Mouse (Mus musculus) hindbrain, embryonic 15.5 days (tissue): ENCODE measurements at regions not wholly inside any gene's neighbourhood (a gene's known extent, or its start where the extent isn't known, plus 50 kb on each side); places are given as distances from the start of the nearest gene placed in this dataset.
"Not testable (repeated sequence)": the region's sequence is repeated elsewhere in the genome, so short reads cannot be mapped to it uniquely, and the experiment has no call there.

Experiments
- ATAC-seq: fragments of 200-750 bp; cut with Nextera tagmentation; 2 replicates; pipeline ENCODE4 v1.8.0; 2017; ENCODE audit warnings: low read depth, moderate number of reproducible peaks, moderate TSS enrichment; ENCODE audit not compliant: low FRiP score
- H3K27ac ChIP-seq: fragments of 300-500 bp; sonication (generic); replicated peaks from 2 replicates; pipeline ENCODE4 v1.5.1; 2015; ENCODE audit warnings: mild to moderate bottlenecking, inconsistent platforms
- H3K27me3 ChIP-seq: fragments of 300-500 bp; sonication (generic); 2 replicates; pipeline ENCODE4 v1.6.1; 2015; ENCODE audit warnings: control low read depth, inconsistent platforms
- H3K36me3 ChIP-seq: fragments of 300-500 bp; sonication (generic); 2 replicates; pipeline ENCODE4 v1.6.1; 2015; ENCODE audit warnings: control low read depth, inconsistent platforms
- H3K4me1 ChIP-seq: fragments of 300-500 bp; sonication (generic); replicated peaks from 2 replicates; pipeline ENCODE4 v1.6.1; 2015; ENCODE audit warnings: control low read depth, inconsistent platforms
- H3K4me2 ChIP-seq: fragments of 300-500 bp; sonication (generic); 2 replicates; pipeline ENCODE4 v1.6.1; 2015; ENCODE audit warnings: moderate library complexity, mild to moderate bottlenecking, inconsistent platforms
- H3K4me3 ChIP-seq: fragments of 300-500 bp; sonication (generic); 2 replicates; pipeline ENCODE4 v1.5.1; 2015; ENCODE audit warnings: mild to moderate bottlenecking, inconsistent platforms
- H3K9ac ChIP-seq: fragments of 300-500 bp; sonication (generic); 2 replicates; pipeline ENCODE4 v1.6.1; 2015; ENCODE audit warnings: inconsistent platforms
- H3K9me3 ChIP-seq: fragments of 300-500 bp; sonication (generic); 2 replicates; pipeline ENCODE4 v1.6.1; 2016; ENCODE audit warnings: control low read depth, inconsistent platforms
- WGBS: fragments of 180-500 bp; shearing (Covaris S2); methylation state at CpG from one replicate; pipeline ENCODE4 v1.1.7; 2015; 5-methylcytosine and 5-hydroxymethylcytosine counted together

DNA sequence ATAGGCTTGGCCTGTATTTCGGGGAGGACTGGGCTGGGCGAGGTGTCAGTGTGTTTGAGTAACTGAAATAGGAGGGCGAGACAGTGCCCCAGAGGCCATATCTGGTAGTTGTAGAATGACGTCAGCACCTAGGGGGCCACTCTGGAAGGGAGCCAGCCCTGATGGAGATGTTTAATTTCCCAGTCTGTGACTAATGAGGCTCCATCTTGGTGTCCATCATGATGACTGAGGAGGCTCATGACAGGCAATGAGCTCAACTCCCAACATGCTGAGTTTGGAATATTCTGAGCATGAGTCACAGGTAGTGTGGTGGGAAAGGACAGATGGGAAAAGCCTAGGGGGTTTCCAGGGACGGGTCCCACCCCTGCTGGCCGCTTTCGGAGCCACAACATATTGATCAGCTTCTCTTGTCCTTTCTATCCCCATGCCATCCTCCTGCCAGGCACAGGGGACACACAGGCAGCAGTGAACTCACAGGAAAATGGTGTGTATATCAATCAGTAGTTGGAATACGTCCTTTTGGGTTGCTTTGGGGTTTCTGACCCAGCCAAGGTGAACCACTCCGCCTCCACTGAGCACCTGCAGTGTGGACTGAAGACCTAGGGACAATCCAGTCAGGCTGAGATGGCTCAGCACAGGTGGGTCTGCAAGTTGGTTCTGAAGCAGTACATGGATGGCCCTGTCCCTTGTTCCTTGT is 222.5 kb downstream of the Matn1 start:
- Histone ChIP-seq H3K9me3 (no peaks in the 10 kb centered on the region), H3K4me2 (no peak overlapping the region), H3K9ac (no peak overlapping the region), H3K4me1 (peaks cover 8% of the 10 kb centered on the region; the same call in 1 of the 2 replicates), H3K27ac (no peak overlapping the region), H3K27me3 (no peaks in the 10 kb centered on the region), H3K36me3 (no peaks in the 10 kb centered on the region), H3K4me3 (no peak overlapping the region)
- WGBS, result 74% methylated on average over 9 of the region's 9 CpGs
- ATAC-seq, result no peak

DNA sequence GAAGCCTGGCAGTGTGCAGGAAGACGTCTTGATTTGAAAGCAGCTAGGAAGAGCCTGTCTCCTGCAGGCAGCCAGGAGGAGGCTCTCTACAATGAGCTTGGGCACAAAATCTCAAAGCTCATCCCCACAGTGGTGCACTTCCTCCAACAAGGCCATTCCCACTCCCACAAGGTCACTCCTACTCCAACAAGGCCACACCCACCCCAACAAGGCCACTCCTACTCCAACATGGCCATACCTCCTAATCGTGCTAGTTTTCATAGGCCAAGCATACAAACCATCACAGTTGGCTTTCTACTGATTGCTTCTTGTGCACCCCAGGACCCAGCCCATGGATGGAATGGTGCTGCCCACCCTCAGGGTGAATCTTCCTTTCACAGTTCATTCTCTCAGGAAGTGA is 223.7 kb downstream of the Matn1 start:
- 91% methylated on average over 2 of the region's 2 CpGs for WGBS
- Histone ChIP-seq H3K9ac (no peak overlapping the region), H3K27me3 (no peaks in the 10 kb centered on the region), H3K9me3 (no peaks in the 10 kb centered on the region), H3K4me2 (no peak overlapping the region), H3K36me3 (no peaks in the 10 kb centered on the region), H3K4me1 (peaks cover 8% of the 10 kb centered on the region; the same call in 1 of the 2 replicates), H3K27ac (no peak overlapping the region), H3K4me3 (no peak overlapping the region)
- ATAC-seq, result no peak

GRCm38 (mm10) chr4:131173783-131174460 is 229.7 kb downstream of the Matn1 start:
- Histone ChIP-seq H3K36me3 (no peaks in the 10 kb centered on the region), H3K27ac (no peak overlapping the region), H3K4me3 (no peak overlapping the region), H3K9me3 (no peaks in the 10 kb centered on the region), H3K4me1 (peaks cover 17% of the 10 kb centered on the region), H3K9ac (no peak overlapping the region), H3K4me2 (peak overlapping the region; percentile 39), H3K27me3 (no peaks in the 10 kb centered on the region)
- ATAC-seq, result peak; percentile 30; the same call in 1 of the 2 replicates
- 42% methylated on average over 28 of the region's 28 CpGs for WGBS

GRCm38 (mm10) chr4:131176701-131177100 is 232.5 kb downstream of the Matn1 start:
- H3K4me1 ChIP-seq, result peaks cover 17% of the 10 kb centered on the region
- H3K36me3 ChIP-seq, result no peaks in the 10 kb centered on the region
- no peaks in the 10 kb centered on the region for H3K9me3 ChIP-seq
- ATAC-seq, result no peak
- H3K9ac ChIP-seq, result no peak overlapping the region
- no peak overlapping the region for H3K27ac ChIP-seq
- H3K4me3 ChIP-seq, result no peak overlapping the region
- no peaks in the 10 kb centered on the region for H3K27me3 ChIP-seq
- WGBS, result 47% methylated on average over 3 of the region's 3 CpGs
- H3K4me2 ChIP-seq, result no peak overlapping the region

DNA sequence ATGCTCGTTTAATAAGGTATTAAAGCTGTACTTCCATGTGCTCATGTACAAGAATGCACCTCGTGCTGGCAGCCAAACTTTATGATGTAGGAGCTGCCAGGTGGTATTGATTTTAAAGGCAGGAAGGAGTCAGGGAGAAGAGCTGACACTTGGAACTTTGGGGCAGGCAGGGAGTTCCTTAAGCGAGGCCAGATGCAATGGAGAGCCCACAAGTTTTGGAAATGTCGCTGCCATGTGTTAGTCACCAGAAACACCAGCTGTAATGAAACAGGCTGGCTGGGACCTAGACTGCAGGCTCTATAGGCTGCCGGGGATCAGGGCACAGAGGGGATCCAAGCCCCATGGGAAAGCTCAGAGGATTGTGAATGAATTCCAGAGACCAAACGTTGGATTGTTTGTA is 233.7 kb downstream of the Matn1 start:
- Histone ChIP-seq H3K27ac (no peak overlapping the region), H3K4me2 (no peak overlapping the region), H3K4me1 (peaks cover 17% of the 10 kb centered on the region), H3K27me3 (no peaks in the 10 kb centered on the region), H3K9me3 (no peaks in the 10 kb centered on the region), H3K4me3 (no peak overlapping the region), H3K9ac (no peak overlapping the region), H3K36me3 (no peaks in the 10 kb centered on the region)
- whole genome bisulfite sequencing, result 55% methylated on average over 6 of the region's 6 CpGs
- ATAC-seq, result no peak

DNA sequence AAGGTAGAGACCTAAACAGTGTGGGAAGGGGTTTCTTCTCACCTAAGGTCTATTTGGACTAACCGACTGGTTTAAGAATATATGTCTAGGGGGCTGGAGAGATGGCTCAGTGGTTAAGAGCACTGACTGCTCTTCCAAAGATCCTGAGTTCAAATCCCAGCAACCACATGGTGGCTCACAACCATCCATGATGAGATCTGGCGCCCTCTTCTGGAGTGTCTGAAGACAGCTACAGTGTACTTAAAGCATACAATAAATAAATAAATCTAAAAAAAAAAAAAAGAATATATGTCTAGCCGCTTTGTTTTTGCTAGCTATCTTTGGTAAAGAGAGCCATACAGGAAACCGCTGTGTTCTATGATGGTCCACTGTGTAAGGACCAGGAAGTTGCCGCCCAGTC is 234.5 kb downstream of the Matn1 start:
- H3K27me3 ChIP-seq, H3K4me2 ChIP-seq, H3K27ac ChIP-seq, H3K36me3 ChIP-seq, H3K9me3 ChIP-seq, H3K9ac ChIP-seq, H3K4me3 ChIP-seq, ATAC-seq: not testable (repeated sequence)
- 85% methylated on average over 5 of the region's 5 CpGs for WGBS
- peaks cover 15% of the 10 kb centered on the region for H3K4me1 ChIP-seq

GRCm38 (mm10) chr4:131188066-131188465 is 243.9 kb downstream of the Matn1 start:
- Histone ChIP-seq H3K9me3 (no peaks in the 10 kb centered on the region), H3K4me2 (no peak overlapping the region), H3K4me3 (no peak overlapping the region), H3K27me3 (no peaks in the 10 kb centered on the region), H3K4me1 (peaks cover 6% of the 10 kb centered on the region), H3K36me3 (no peaks in the 10 kb centered on the region), H3K9ac (no peak overlapping the region), H3K27ac (no peak overlapping the region)
- no peak for ATAC-seq
- WGBS, result 83% methylated on average over 3 of the region's 3 CpGs

GRCm38 (mm10) chr4:131191106-131191880 is 247.1 kb downstream of the Matn1 start:
- H3K27ac ChIP-seq, result no peak overlapping the region
- no peak overlapping the region for H3K9ac ChIP-seq
- 47% methylated on average over 13 of the region's 13 CpGs for WGBS

GRCm38 (mm10) chr4:131193900-131194419 is 249.8 kb downstream of the Matn1 start:
- no peak overlapping the region for H3K4me3 ChIP-seq
- no peak overlapping the region for H3K4me2 ChIP-seq
- 59% methylated on average over 20 of the region's 20 CpGs for WGBS
- no peak overlapping the region for H3K27ac ChIP-seq
- H3K9me3 ChIP-seq, result no peaks in the 10 kb centered on the region
- no peaks in the 10 kb centered on the region for H3K36me3 ChIP-seq
- peaks cover 6% of the 10 kb centered on the region for H3K4me1 ChIP-seq
- H3K9ac ChIP-seq, result no peak overlapping the region
- ATAC-seq, result peak; percentile 59; the same call in 1 of the 2 replicates
- H3K27me3 ChIP-seq, result no peaks in the 10 kb centered on the region

More at GRCm38 (mm10) chr4:131191106-131191880, 247.1 kb downstream of the Matn1 start:
- peaks cover 6% of the 10 kb centered on the region for H3K4me1 ChIP-seq
- H3K36me3 ChIP-seq, result no peaks in the 10 kb centered on the region
- no peak overlapping the region for H3K4me2 ChIP-seq
- no peaks in the 10 kb centered on the region for H3K27me3 ChIP-seq
- peak; percentile 66 for ATAC-seq
- no peak overlapping the region for H3K4me3 ChIP-seq
- no peaks in the 10 kb centered on the region for H3K9me3 ChIP-seq

GRCm38 (mm10) chr4:131196147-131196546 is 252.0 kb downstream of the Matn1 start:
- H3K4me2 ChIP-seq, result no peak overlapping the region
- peaks cover 5% of the 10 kb centered on the region for H3K4me1 ChIP-seq
- WGBS, result 86% methylated on average over 4 of the region's 4 CpGs
- no peak overlapping the region for H3K9ac ChIP-seq
- H3K4me3 ChIP-seq, result no peak overlapping the region
- ATAC-seq, result no peak
- H3K9me3 ChIP-seq, result no peaks in the 10 kb centered on the region
- no peaks in the 10 kb centered on the region for H3K36me3 ChIP-seq
- H3K27ac ChIP-seq, result no peak overlapping the region
- H3K27me3 ChIP-seq, result no peaks in the 10 kb centered on the region

DNA sequence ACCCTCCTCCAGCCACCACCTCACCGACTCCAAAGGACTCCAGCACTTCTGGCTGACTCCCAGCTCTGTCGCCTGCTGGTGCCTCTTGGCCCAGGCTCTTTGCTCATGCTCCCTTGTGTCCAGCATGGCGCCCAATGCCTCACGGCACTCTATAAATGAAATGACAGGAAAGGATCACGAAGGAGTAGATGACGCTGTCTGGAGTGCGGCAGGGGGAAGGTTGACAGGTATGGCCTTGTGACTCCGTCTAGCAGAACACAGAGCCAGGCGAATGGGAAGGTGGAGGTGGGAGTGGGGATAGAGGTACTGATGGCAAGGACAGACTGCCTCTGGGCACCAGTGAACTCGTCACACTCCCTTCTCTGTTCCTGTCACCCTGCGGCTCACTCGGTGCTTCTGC is 259.5 kb downstream of the Matn1 start:
- Histone ChIP-seq H3K9me3 (no peaks in the 10 kb centered on the region), H3K4me1 (peaks cover 22% of the 10 kb centered on the region), H3K36me3 (no peaks in the 10 kb centered on the region), H3K27ac (no peak overlapping the region), H3K4me2 (no peak overlapping the region), H3K9ac (no peak overlapping the region), H3K27me3 (no peaks in the 10 kb centered on the region), H3K4me3 (no peak overlapping the region)
- 92% methylated on average over 12 of the region's 12 CpGs for WGBS
- ATAC-seq, result no peak

DNA sequence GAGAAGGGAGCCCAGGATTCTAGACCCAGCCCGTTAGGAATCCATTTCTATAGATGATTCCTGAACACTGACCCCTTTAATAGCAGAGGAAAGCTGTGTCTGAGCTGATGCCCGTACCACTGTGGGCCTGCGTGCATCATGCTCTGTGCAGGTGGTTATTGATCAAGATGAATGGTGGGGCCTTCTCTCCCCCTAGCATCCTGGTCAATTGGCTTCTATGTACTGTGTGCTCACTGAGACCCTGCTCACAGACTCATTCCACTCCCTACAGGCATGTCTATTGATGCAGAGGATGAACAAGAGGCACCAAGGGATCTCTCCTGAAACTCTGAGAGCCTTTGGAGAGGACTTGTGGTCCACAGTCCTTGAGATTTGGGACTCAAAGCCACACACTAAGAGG is 260.5 kb downstream of the Matn1 start:
- peaks cover 25% of the 10 kb centered on the region for H3K4me1 ChIP-seq
- H3K36me3 ChIP-seq, result no peaks in the 10 kb centered on the region
- H3K9me3 ChIP-seq, result no peaks in the 10 kb centered on the region
- no peak overlapping the region for H3K9ac ChIP-seq
- no peak overlapping the region for H3K27ac ChIP-seq
- H3K4me2 ChIP-seq, result no peak overlapping the region
- ATAC-seq, result no peak
- H3K27me3 ChIP-seq, result no peaks in the 10 kb centered on the region
- 88% methylated on average over 3 of the region's 3 CpGs for WGBS
- no peak overlapping the region for H3K4me3 ChIP-seq
